Comparison of ENCODE assay signal across 8 mouse cellular contexts in the genomic region with DNA sequence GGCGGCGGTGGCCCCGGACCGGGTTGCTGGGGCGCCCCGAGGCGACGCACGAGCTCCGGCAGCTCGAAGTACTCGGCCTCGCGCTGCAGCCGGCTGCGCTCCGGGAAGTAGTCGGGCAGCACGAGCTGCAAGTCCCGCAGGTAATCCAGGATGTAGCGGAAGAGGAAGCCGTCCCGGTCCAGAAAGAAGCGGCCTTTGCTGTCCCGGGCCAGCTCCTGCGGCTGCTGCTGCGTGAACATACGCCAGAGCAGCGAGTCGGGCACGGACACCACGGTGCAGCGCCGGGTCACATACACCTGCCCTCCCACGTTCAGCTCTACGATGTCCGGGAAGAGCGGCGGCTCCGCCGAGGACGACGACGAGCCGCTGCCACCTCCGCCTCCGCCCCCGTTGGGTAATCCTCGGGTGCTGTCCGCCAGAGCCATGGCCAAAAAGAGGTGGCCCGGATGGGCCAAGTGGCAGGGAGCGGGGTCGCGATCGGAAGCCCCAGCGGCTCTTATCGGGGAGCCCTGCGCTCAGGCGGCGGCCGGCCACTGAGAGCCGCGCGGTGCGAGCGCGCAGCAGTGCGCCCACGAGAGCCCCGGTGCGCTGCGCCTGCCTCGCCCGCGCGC. TPM values are rescaled to one million over a fixed set of nuclear protein-coding genes. Genes with fewer than 3 reads are reported as not detected.
DNase-seq lines count a peak whose midpoint lies in the region; ATAC-seq and TF ChIP-seq lines count a peak whose summit lies in the region.

No protein-coding gene starts in this region.

- peak overlapping the region; percentile 82 for H3K9ac ChIP-seq in embryonic facial prominence, embryonic 15.5 days
- H3K9ac ChIP-seq in liver, embryonic 16.5 days (ENCODE audit: low read depth, low read length), result peak overlapping the region; percentile 54

- under 1% methylated on average over 75 of the region's 76 CpGs for WGBS in embryonic facial prominence, embryonic 15.5 days
- WGBS in liver, embryonic 16.5 days (ENCODE audit: insufficient replicate concordance), result under 1% methylated on average over 68 of the region's 76 CpGs

- no peaks in the 10 kb centered on the region for H3K9me3 ChIP-seq in embryonic facial prominence, embryonic 15.5 days (replicated peaks)
- no peaks in the 10 kb centered on the region for H3K9me3 ChIP-seq in liver, embryonic 16.5 days (replicated peaks; ENCODE audit: control insufficient read depth, low read length)

- TF ChIP-seq CTCF in gastrocnemius, adult 2 months (IDR thresholded peaks at IDR 0.05), result no peak

- peak overlapping the region; percentile 82 for H3K4me2 ChIP-seq in embryonic facial prominence, embryonic 15.5 days (replicated peaks)
- H3K4me2 ChIP-seq in liver, embryonic 16.5 days (ENCODE audit: low read depth, low read length), result peak overlapping the region; percentile 79

- no peaks in the 10 kb centered on the region for H3K36me3 ChIP-seq in embryonic facial prominence, embryonic 15.5 days
- H3K36me3 ChIP-seq in liver, embryonic 16.5 days (ENCODE audit: control insufficient read depth, insufficient read depth), result no peaks in the 10 kb centered on the region

- DNase-seq in gastrocnemius, adult 2 months, result peak; percentile 61
- no peak for DNase-seq in gastrocnemius, postnatal 14 days
- peak; percentile 67 to 82 for DNase-seq in heart, postnatal 14 days
- DNase-seq in kidney, postnatal 36 days, result peak; percentile 41 to 72
- DNase-seq in spleen, postnatal 14 days (ENCODE audit: low spot score in 2 of 2), result peak; percentile 51 to 58

- H3K4me3 ChIP-seq in gastrocnemius, adult 2 months, result peak overlapping the region; percentile 95
- H3K4me3 ChIP-seq in embryonic facial prominence, embryonic 15.5 days (replicated peaks), result peak overlapping the region; percentile 69
- peak overlapping the region; percentile 58 for H3K4me3 ChIP-seq in liver, embryonic 16.5 days (ENCODE audit: low read depth, low read length)

- peak overlapping the region; percentile 93 for H3K27ac ChIP-seq in gastrocnemius, adult 2 months
- H3K27ac ChIP-seq in embryonic facial prominence, embryonic 15.5 days (replicated peaks), result peak overlapping the region; percentile 95
- H3K27ac ChIP-seq in liver, embryonic 16.5 days (ENCODE audit: low read length), result peak overlapping the region; percentile 74

- H3K27me3 ChIP-seq in embryonic facial prominence, embryonic 15.5 days, result no peaks in the 10 kb centered on the region
- peaks cover 44% of the 10 kb centered on the region for H3K27me3 ChIP-seq in liver, embryonic 16.5 days (ENCODE audit: control insufficient read depth, insufficient read depth, low read depth, low read length)

- intact Hi-C loops in gastrocnemius, adult 2 months (cut with DNase I), result loop anchor here (5.0 to 10.0 kb wide), 3 partner anchors 95 to 1037 kb away; no protein-coding TSS in a partner anchor
- intact Hi-C loops in gastrocnemius, postnatal 14 days (cut with DNase I; ENCODE audit: low total_unique reads), result loop anchor here (10.0 kb wide), 1 partner anchor 177 kb away; no protein-coding TSS in a partner anchor
- intact Hi-C loops in heart, postnatal 14 days (cut with DNase I), result loop anchor here (2.0 to 10.0 kb wide), 5 partner anchors 75 to 797 kb away; no protein-coding TSS in a partner anchor

- H3K4me1 ChIP-seq in embryonic facial prominence, embryonic 15.5 days, result no peaks in the 10 kb centered on the region
- H3K4me1 ChIP-seq in liver, embryonic 16.5 days (ENCODE audit: control insufficient read depth, low read depth, low read length), result peaks cover 2% of the 10 kb centered on the region; the same call in 1 of the 2 replicates

- ATAC-seq in activated CD4-positive, CD25-positive, alpha-beta regulatory T cell, adult 4 months, result peak; percentile 16
- ATAC-seq in embryonic facial prominence, embryonic 15.5 days (ENCODE audit: insufficient number of reproducible peaks, low FRiP score, low TSS enrichment, low read depth), result peak; percentile 17
- ATAC-seq in liver, embryonic 16.5 days (ENCODE audit: low read depth), result peak; percentile 5

RNA-seq across cellular contexts. Expression of a gene that starts 0.3 kb away (rescaled TPM):
- total RNA-seq in gastrocnemius, adult 2 months (2021), result 1 to 10 TPM; 5.2 to 9.7 TPM
- total RNA-seq in gastrocnemius, postnatal 14 days (2021), result 10 to 100 TPM; 16.7 to 20.2 TPM
- polyA plus RNA-seq in activated CD4-positive, CD25-positive, alpha-beta regulatory T cell, adult 4 months (2017; shearing (Covaris generic)), result 1 to 10 TPM; 1.3 to 1.6 TPM
- 32.1 and 33.8 TPM in 2 replicates for polyA plus RNA-seq in embryonic facial prominence, embryonic 15.5 days (2015; fragmentation: Nextera tagmentation; extraction: Ambion mirVana)
- total RNA-seq in heart, postnatal 14 days (2021), result 10 to 100 TPM; 29.7 to 29.8 TPM
- 2.5 and 2.8 TPM in 2 replicates for polyA plus RNA-seq in liver, embryonic 16.5 days (2015; fragmentation: Nextera tagmentation; extraction: Ambion mirVana)
